Mouse (Mus musculus) embryonic facial prominence, embryonic 12.5 days (tissue): ENCODE results near the gene Abhd14b. TPM values are rescaled to one million over a fixed set of nuclear protein-coding genes. Genes with fewer than 3 reads are reported as not detected.

ENCODE experiments used
- ATAC-seq: fragments of 200-750 bp; cut with Nextera tagmentation; 2 replicates; pipeline ENCODE4 v1.8.0; 2017; ENCODE audit not compliant: insufficient number of reproducible peaks, insufficient read depth, low FRiP score, low TSS enrichment
- H3K27ac ChIP-seq: fragments of 300-500 bp; sonication (generic); 2 replicates; pipeline ENCODE4 v1.5.1; 2016; ENCODE audit warnings: mild to moderate bottlenecking
- H3K27me3 ChIP-seq: fragments of 300-500 bp; sonication (generic); 2 replicates; pipeline ENCODE4 v1.6.1; 2016; ENCODE audit warnings: mild to moderate bottlenecking, moderate library complexity
- H3K36me3 ChIP-seq: fragments of 300-500 bp; sonication (generic); 2 replicates; pipeline ENCODE4 v1.6.1; 2016; ENCODE audit warnings: mild to moderate bottlenecking
- H3K4me1 ChIP-seq: fragments of 300-500 bp; sonication (generic); 2 replicates; pipeline ENCODE4 v1.6.1; 2016
- H3K4me2 ChIP-seq: fragments of 300-500 bp; sonication (generic); replicated peaks from 2 replicates; pipeline ENCODE4 v1.6.1; 2016; ENCODE audit warnings: mild to moderate bottlenecking, moderate library complexity
- H3K4me3 ChIP-seq: fragments of 300-500 bp; sonication (generic); 2 replicates; pipeline ENCODE4 v1.5.1; 2016; ENCODE audit warnings: mild to moderate bottlenecking
- H3K9ac ChIP-seq: fragments of 300-500 bp; sonication (generic); 2 replicates; pipeline ENCODE4 v1.6.1; 2016; ENCODE audit warnings: mild to moderate bottlenecking, moderate library complexity
- H3K9me3 ChIP-seq: fragments of 300-500 bp; sonication (generic); 2 replicates; pipeline ENCODE4 v1.6.1; 2016; ENCODE audit warnings: mild to moderate bottlenecking, moderate library complexity
- WGBS: fragments of 180-500 bp; shearing (Covaris S2); methylation state at CpG from one replicate; pipeline ENCODE4 v1.1.7; 2016; 5-methylcytosine and 5-hydroxymethylcytosine counted together
- polyA plus RNA-seq: library from polyadenylated mRNA; unstranded; fragments of >200 nt; fragmentation: Nextera tagmentation; extraction: Ambion mirVana; gene quantifications from 2 replicates; pipeline ENCODE4 v1.2.1, GENCODE M21; 2016

Abhd14b gene
- polyA plus RNA-seq, 1 experiment from 2014 or later, result 12.5 TPM

DNA sequence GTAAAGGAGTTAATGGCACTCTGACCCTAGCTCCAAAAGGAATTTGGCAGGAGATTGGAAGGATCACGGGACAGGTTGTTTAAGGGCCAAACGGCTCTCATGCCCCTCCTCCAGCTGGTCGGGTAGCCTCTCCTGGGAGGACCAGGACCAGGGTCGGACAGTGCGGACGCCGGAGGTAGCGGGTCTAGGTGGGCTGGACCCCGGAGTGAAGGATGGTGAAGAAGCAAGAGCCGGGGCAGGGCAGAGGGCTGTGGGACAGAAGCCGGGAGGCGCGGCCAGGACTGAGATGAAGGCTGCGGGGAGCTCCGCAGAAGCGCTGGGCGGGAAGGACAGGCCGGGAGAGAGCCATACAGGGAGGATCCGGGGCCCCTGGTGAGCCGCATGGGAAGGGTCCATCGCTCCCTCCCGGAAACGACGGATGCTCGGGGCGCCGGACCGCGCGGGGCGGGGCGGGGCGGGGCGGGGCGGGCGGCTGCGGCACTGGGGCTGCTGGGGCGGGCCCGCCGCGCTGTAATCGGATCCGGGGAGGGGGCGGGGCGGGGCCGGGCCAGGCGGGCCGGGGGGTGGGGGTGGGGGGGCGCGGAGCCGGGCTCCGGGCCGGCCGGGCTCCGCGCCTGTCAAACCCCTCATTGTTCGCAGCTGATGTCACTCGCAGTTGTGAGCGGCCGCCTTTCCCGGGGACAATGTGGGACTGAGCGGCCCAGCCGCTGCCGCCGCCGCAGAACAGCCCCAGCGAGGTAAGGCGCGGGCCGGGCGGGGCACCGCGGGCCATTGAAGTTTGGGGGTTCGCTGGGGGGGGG is 6.2 kb downstream of the Abhd14b start, which contains the start of gene Pcbp4:
Gene Pcbp4, plus strand, starts transcription at position 21 of the 800 bp plus-strand sequence.
- ATAC-seq, result peak; percentile 29
- Histone ChIP-seq H3K36me3 (no peaks in the 10 kb centered on the region), H3K27me3 (no peaks in the 10 kb centered on the region), H3K9me3 (no peaks in the 10 kb centered on the region), H3K4me3 (peak within 1 kb of the TSS; percentile 80), H3K9ac (peak within 1 kb of the TSS; percentile 86), H3K4me2 (peak within 1 kb of the TSS; percentile 98), H3K4me1 (peaks cover 83% of the 10 kb centered on the region), H3K27ac (peak within 1 kb of the TSS; percentile 96)
- under 1% methylated on average over 49 of the region's 74 CpGs for WGBS

DNA sequence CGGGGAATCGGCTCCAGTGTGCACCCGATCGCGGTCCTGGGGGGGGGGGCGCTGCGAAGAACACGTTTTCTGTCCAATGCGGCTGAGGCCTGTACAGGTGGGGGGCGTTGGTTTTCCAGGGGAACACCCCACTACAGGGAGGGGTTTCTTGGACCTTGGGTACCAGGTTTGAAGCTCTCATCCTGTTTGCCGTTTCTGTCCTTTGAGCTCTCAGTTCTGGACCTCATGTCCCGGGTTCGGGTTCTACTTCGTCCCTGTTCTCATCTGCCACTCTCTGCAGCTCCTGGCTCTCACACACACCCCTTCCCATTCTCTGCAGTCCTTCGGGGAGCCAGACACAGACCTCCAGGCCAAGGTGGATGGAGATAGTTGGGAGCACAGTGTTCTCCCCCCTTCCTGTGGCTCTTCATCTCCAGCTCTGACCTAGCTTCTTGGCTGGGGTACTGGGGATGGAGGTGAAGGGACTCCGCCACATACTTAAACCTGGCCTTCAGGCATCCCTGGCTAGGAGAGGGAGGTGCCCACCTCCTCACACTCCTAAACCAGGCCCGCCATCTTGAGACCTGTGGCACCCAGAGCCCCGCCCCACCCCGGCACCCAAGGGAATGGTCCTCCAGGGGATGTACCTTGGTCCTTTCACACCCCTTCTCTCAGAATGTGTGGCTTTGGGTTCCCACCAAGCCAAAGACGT is 7.0 kb downstream of the Abhd14b start:
- H3K4me2 ChIP-seq, result peak overlapping the region; percentile 98
- peak overlapping the region; percentile 86 for H3K9ac ChIP-seq
- H3K27ac ChIP-seq, result peak overlapping the region; percentile 96
- peak; percentile 6; the same call in 1 of the 2 replicates for ATAC-seq
- 0 out of 2 replicates have a peak, but pooled peaks cover 3% of the 10 kb centered on the region for H3K36me3 ChIP-seq
- no peaks in the 10 kb centered on the region for H3K9me3 ChIP-seq
- H3K4me3 ChIP-seq, result peak overlapping the region; percentile 80
- peaks cover 82% of the 10 kb centered on the region for H3K4me1 ChIP-seq
- 1% methylated on average over 20 of the region's 20 CpGs for WGBS
- H3K27me3 ChIP-seq, result no peaks in the 10 kb centered on the region

DNA sequence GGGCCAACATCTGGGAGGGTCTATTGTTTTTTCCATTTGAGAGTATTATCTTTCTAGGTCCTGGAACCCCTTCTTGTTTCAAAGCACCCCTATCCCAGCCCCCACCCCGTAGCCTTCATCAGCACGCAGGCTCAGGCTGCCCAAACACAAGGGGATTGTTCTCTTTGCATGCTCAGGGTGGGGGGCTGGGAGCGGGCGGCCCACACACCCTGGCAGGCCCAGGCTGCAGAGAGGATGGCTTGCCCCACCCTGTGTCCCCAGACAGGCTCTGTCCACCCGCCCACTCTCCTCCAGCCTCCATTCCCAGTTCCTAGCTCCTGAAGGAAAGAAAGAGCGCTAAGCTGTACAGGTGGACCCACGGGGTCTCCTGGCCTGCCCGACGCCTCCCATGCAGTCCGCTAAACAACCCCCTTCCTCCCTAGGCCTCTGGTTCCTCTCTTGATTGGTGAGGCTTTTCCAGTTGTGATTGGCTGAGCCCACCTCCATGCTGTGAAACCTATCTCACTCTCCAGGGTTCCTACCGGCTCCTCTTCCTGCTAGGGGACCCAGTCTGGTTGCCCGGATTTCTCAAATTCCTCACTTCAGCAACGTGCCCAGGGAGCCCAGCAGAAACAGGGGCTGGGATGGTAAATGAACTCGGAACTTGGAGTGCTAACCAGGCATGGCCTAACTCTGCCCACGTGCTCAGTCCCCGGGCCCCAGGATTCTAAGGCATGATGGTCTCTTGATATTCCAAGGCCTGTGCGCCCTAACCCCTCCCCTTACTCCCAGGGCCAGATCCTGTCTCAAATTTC is 7.8 kb downstream of the Abhd14b start:
- Histone ChIP-seq H3K36me3 (peaks cover 8% of the 10 kb centered on the region; the same call in 1 of the 2 replicates), H3K4me1 (peaks cover 78% of the 10 kb centered on the region), H3K27me3 (no peaks in the 10 kb centered on the region), H3K9me3 (no peaks in the 10 kb centered on the region), H3K27ac (peak overlapping the region; percentile 96), H3K9ac (peak overlapping the region; percentile 86), H3K4me3 (peak overlapping the region; percentile 80), H3K4me2 (peak overlapping the region; percentile 98)
- ATAC-seq, result peak; percentile 19; the same call in 1 of the 2 replicates
- 1% methylated on average over 17 of the region's 17 CpGs for WGBS

DNA sequence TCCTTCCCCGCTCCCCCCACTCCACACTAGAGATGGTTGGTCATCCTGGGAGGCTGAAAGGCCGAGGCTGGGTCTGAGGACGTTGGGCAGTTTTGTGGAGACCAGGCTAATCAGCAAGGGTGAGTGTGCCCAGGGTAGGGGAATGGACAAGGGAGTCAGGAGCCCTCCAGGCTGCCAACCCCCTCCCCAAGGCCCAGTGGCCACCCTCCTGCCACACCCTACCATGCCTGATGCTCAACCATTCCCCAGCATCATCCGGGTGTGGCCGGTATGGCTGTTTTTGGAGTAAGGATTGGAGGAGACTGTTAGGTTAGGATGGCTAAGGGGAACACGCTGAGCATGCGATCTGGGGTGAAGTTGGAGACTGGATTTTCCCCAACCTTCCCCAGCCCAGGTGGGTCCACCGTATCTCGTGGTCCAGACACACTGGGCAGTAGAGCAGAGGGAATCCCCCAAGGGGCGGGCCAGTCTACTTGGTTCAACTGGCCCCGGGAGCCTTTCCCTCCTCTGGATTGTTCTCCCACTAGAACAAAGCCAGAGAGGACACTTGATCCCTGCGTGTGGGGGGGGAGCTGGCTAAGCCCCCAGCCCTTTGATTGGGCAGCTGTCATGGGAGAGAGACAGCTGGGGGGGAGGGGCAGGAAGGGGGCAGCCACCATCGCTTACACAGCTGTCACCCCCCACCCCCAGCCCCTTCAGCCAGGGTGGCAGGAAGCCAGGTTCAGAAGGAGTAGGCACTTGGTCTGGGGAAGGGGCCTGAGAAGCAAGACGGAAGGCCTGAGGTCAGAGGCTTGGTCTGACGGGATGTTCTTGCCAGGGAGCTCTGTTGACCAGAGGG is 9.3 kb downstream of the Abhd14b start:
- H3K36me3 ChIP-seq, result peaks cover 22% of the 10 kb centered on the region
- peaks cover 67% of the 10 kb centered on the region for H3K4me1 ChIP-seq

DNA sequence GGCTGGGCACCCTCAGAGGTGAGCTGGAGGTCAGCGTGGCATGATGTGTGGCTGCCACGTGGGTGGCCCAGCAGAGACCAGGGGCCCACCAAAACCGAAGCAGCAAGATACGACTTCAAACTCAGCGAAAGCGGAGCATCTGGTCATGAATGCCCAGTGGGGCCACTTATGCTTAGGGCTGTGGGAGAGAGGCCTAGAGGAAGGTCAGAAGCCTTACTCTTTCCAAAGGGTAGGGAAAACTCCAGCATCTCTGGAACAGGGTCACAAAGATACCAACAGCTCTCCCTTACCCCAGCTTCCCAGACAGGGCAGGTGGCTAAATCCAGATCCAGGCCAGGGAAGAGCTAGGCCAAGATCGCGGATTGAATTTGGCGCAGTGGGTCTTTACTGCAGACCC is 9.9 kb downstream of the Abhd14b start:
- H3K4me2 ChIP-seq, result peak overlapping the region; percentile 98
- H3K4me3 ChIP-seq, result peak overlapping the region; percentile 80
- no peaks in the 10 kb centered on the region for H3K27me3 ChIP-seq
- peak overlapping the region; percentile 96; the same call in 1 of the 2 replicates for H3K27ac ChIP-seq
- H3K9me3 ChIP-seq, result no peaks in the 10 kb centered on the region
- no peak for ATAC-seq
- WGBS, result 44% methylated on average over 9 of the region's 9 CpGs
- peaks cover 28% of the 10 kb centered on the region for H3K36me3 ChIP-seq
- H3K9ac ChIP-seq, result peak overlapping the region; percentile 86
- peaks cover 61% of the 10 kb centered on the region for H3K4me1 ChIP-seq

More for the DNA sequence above, 9.3 kb downstream of the Abhd14b start:
- Histone ChIP-seq H3K27ac (peak overlapping the region; percentile 96), H3K9ac (peak overlapping the region; percentile 86), H3K9me3 (no peaks in the 10 kb centered on the region), H3K4me2 (peak overlapping the region; percentile 98), H3K4me3 (peak overlapping the region; percentile 80), H3K27me3 (no peaks in the 10 kb centered on the region)
- 32% methylated on average over 15 of the region's 15 CpGs for WGBS
- 0 out of 2 replicates have a peak, but pooled peaks have one; percentile 2 for ATAC-seq

DNA sequence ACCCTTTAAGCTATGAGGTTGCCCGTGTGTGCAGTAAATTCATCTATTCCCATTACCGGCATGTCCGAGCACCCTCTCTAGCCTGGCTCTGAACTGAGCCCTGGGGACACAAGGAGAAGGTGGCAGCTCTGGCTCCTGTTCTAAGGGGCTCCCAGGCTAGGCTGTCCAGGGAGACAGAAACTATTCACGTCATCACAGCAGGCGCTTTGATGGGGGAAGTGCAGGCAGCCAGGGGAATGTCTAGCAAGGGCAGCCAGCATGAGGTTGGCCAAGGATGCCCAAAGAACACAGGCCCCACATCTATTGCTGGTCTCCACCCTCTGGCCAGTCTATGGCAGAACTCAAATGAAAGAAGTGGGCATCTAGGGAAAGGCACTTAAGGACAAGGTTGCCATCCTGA is 10.7 kb downstream of the Abhd14b start:
- Histone ChIP-seq H3K4me3 (no peak overlapping the region), H3K36me3 (peaks cover 34% of the 10 kb centered on the region), H3K4me1 (peaks cover 54% of the 10 kb centered on the region), H3K27me3 (0 out of 2 replicates have a peak, but pooled peaks cover under 1% of the 10 kb centered on the region), H3K4me2 (peak overlapping the region; percentile 98), H3K9me3 (no peaks in the 10 kb centered on the region), H3K27ac (no peak overlapping the region), H3K9ac (peak overlapping the region; percentile 86; the same call in 1 of the 2 replicates)
- no peak for ATAC-seq
- 76% methylated on average over 5 of the region's 5 CpGs for WGBS

DNA sequence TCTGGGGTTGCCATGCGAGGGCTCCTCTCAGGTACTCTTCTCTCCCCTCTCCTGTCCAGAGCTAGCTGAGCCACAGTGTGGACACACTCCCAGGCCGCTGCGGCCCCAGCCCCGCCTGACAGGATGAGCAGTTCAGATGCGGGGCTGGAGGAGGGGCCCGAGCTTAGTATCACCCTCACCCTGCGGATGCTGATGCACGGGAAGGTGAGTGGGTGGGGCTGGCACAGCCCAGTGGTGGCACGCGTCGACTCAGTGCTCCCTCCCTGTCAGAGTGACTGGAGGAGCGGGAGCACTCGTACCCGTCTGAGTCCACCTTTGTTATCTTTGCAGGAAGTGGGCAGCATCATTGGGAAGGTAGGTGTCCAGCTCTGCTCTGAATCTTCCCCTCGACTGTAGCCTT is 12.7 kb downstream of the Abhd14b start:
- 80% methylated on average over 15 of the region's 15 CpGs for WGBS
- ATAC-seq, result no peak
- H3K36me3 ChIP-seq, result peaks cover 42% of the 10 kb centered on the region
- H3K9me3 ChIP-seq, result no peaks in the 10 kb centered on the region
- H3K27ac ChIP-seq, result no peak overlapping the region
- H3K4me2 ChIP-seq, result no peak overlapping the region
- peaks cover 58% of the 10 kb centered on the region for H3K4me1 ChIP-seq
- H3K27me3 ChIP-seq, result 0 out of 2 replicates have a peak, but pooled peaks cover 8% of the 10 kb centered on the region
- H3K9ac ChIP-seq, result no peak overlapping the region
- H3K4me3 ChIP-seq, result no peak overlapping the region

DNA sequence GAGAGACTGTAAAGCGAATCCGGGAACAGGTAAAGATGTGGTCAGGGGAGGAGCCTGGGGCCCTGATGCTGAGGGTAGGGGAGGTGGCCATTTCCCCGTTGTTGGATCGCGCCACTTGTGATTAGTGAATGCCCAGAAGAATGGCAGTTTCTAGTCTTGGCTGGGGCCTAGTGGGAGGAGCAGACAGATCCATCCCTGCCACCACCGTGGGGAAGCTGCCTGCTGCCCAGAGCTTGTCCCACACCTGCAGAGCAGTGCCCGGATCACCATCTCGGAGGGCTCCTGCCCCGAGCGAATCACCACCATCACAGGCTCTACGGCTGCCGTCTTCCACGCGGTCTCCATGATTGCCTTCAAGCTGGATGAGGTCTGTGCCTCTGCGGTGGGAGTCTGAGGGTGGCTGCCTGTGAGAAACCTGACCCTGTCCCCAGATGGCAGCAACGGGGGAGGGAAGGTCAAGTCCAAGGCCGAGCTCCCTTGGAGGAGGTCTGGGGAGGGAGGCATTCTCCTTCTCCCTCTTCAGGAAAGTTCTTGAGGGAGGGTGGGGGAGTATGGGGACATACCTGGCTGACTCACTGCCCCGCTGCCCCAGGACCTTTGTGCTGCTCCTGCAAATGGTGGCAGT is 13.3 kb downstream of the Abhd14b start:
- Histone ChIP-seq H3K4me1 (peaks cover 52% of the 10 kb centered on the region), H3K4me2 (no peak overlapping the region), H3K27me3 (0 out of 2 replicates have a peak, but pooled peaks cover 8% of the 10 kb centered on the region), H3K36me3 (peaks cover 42% of the 10 kb centered on the region), H3K9me3 (no peaks in the 10 kb centered on the region), H3K4me3 (no peak overlapping the region), H3K27ac (peak overlapping the region; percentile 30; the same call in 1 of the 2 replicates), H3K9ac (no peak overlapping the region; the same call in 1 of the 2 replicates)
- ATAC-seq, result no peak
- WGBS, result 70% methylated on average over 18 of the region's 18 CpGs

DNA sequence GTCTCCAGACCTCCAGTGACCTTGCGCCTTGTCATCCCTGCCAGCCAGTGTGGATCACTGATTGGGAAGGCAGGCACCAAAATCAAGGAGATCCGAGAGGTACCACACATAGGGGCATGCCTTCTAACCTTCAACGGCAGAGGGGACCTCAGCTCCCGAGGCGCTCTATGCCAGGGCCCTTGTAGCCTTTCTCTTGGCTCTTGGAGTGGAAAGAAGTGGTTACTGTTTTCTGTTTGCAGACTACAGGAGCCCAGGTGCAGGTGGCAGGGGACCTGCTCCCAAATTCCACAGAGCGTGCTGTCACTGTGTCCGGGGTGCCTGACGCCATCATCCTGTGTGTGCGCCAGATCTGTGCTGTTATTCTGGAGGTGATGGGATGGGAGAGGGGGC is 13.8 kb downstream of the Abhd14b start:
- H3K27ac ChIP-seq, result no peak overlapping the region
- H3K4me2 ChIP-seq, result no peak overlapping the region
- no peak overlapping the region; the same call in 1 of the 2 replicates for H3K9ac ChIP-seq
- WGBS, result 93% methylated on average over 9 of the region's 9 CpGs
- H3K27me3 ChIP-seq, result 0 out of 2 replicates have a peak, but pooled peaks cover 8% of the 10 kb centered on the region
- H3K4me1 ChIP-seq, result peaks cover 47% of the 10 kb centered on the region
- ATAC-seq, result no peak
- peaks cover 42% of the 10 kb centered on the region for H3K36me3 ChIP-seq
- H3K4me3 ChIP-seq, result no peak overlapping the region
- H3K9me3 ChIP-seq, result no peaks in the 10 kb centered on the region
